Mouse (Mus musculus): ENCODE measurements around the gene Ube2c.

DNA sequence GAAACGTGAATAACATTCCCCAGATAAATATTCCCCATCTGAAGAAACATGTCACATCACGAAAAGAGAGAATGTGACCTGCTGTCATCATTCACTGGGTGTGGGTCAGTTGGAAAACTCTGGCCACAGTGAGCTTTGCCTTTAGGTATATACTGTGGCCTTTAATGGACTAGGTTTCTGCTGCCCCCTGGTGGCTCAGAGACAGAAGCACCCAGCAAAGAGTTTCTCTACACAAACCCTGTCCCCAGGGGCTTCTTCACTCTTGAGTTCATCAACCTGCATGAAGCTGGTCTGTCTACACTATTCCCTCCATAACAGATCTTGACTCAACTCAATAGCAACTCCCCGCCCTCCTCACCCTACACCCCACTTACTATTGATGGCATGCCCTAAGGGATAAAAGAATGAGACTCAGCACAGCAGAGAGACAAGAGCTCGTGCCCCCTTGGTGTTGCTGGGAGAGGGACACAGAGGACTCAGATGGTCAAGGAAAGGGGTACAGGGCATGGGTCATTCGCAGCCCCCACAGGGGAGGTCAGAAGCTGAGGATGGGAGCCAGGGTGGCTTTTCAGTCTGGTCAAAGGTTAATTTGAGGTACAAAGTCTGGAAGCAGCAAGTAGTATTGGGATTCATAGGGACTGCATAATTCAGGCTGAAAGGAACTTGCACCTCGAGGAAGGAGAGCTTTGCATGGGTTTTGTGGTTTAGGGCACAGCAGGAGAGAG is 43.6 kb upstream of the Ube2c start:
- TF ChIP-seq ZNF384 (IDR thresholded peaks at IDR 0.05; ENCODE audit: low read depth, low read length) (no peak), ZC3H11A (IDR thresholded peaks at IDR 0.05; ENCODE audit: borderline replicate concordance, low read depth, low read length) (peak; percentile 70; the same call in 1 of the 2 replicates)

All from ES-E14 (cell line).